Mouse (Mus musculus) ES-E14 (cell line): ENCODE data around the gene Zfp423.

Experiments
- CHD2 ChIP-seq: IDR thresholded peaks from 2 replicates; pipeline ENCODE4 v1.6.1; 2014; ENCODE audit warnings: mild to moderate bottlenecking, low read depth, low read length, inconsistent platforms
- MAFK ChIP-seq: IDR thresholded peaks from 2 replicates; pipeline ENCODE4 v1.6.1; 2014; ENCODE audit warnings: mild to moderate bottlenecking, low read depth, low read length, inconsistent platforms; ENCODE audit not compliant: insufficient read depth
- ZC3H11A ChIP-seq: IDR thresholded peaks from 2 replicates; pipeline ENCODE4 v1.6.1; 2012; ENCODE audit warnings: low read depth, mild to moderate bottlenecking, inconsistent platforms, low read length, borderline replicate concordance
- ZNF384 ChIP-seq: IDR thresholded peaks from 2 replicates; pipeline ENCODE4 v1.6.1; 2012; ENCODE audit warnings: low read depth, low read length, inconsistent platforms

DNA sequence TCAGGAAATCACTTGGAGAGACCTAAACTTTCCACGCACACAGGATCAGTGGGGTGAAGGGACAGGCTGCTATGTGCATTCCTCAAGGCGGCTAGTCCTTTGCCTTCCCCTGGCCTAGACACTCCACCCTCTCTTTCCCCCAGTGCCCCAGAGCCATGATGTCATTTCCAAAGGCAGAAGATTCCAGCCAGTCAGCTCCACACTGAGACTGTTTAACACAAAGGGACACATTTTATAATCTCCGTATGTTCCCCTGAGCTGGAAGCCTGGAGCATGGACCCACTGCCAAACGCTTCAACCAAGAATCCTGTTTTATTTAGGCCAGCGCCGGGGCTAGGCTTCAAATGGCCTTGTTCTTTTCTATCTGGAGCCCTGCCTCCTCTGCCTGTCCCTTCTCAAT lies 111.6 kb downstream of the Zfp423 start:
- TF ChIP-seq MAFK: no peak
- TF ChIP-seq ZC3H11A: no peak
- TF ChIP-seq CHD2: no peak
- no peak for TF ChIP-seq ZNF384
